Mouse (Mus musculus): Measurements from ENCODE around the gene Cntn3. TPM values are rescaled to one million over a fixed set of nuclear protein-coding genes. Genes with fewer than 3 reads are reported as not detected.

The Cntn3 gene
- polyA plus RNA-seq, 1 experiment from 2014 or later: 0.02 TPM

DNA sequence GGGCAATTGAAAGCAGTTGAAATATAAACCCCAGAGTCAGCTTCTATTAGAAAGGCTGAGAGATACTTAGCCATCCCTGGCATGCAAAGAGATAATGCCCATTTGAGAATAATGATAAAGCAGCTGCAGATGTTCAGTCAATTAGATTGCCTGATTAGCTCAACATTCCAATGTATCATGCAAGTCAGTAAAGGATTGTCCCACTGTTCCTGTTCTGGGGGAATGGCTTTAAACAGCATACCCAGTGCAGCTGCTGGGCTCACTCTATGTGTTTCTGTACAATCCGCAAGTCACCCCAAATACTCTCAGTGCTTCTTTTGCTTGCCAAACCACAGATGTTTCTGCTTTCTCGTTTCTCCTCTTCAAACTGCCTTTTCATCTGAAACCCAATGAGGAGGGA lies 57.7 kb downstream of the Cntn3 start:
- Histone ChIP-seq H3K4me1 (ENCODE audit: insufficient read depth, low read depth, low read length) (no peaks in the 10 kb centered on the region), H3K4me2 (replicated peaks; ENCODE audit: low read depth, low read length) (no peak overlapping the region), H3K36me3 (ENCODE audit: insufficient read depth, low read length) (no peaks in the 10 kb centered on the region), H3K9ac (replicated peaks; ENCODE audit: low read depth) (no peak overlapping the region), H3K9me3 (ENCODE audit: low read length) (no peaks in the 10 kb centered on the region), H3K27ac (ENCODE audit: low read length) (no peak overlapping the region), H3K4me3 (ENCODE audit: low read depth, low read length) (no peak overlapping the region), H3K27me3 (replicated peaks; ENCODE audit: insufficient read depth, low read length) (no peaks in the 10 kb centered on the region)
- DNase-seq (ENCODE audit: low spot score) (no peak), ATAC-seq (no peak)
- WGBS: 66% methylated on average over 2 of the region's 2 CpGs
- TF ChIP-seq EP300 (IDR thresholded peaks at IDR 0.05) (no peak), CTCF (IDR thresholded peaks at IDR 0.05) (no peak)

DNA sequence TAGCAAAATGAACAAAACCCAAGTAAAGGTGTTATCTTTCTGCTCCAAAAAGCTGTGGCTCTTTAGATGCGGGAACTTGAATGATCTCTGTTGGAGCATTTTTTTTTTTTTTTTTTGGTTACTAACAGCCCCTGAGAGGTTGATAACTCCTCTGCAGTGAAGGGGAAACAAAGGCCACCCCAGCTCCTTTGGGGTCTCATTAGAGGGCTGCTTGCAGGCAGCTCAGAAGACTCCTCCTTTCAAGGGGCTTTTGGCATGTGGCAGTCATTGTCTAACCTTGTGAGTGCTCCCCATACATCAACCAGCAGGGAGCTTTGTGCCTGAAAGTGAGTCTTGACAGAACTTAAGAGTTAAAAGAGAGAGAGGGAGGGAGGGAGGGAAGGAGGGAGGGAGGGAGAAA lies 60.8 kb downstream of the Cntn3 start:
- no peak for ATAC-seq
- H3K4me2 ChIP-seq (replicated peaks; ENCODE audit: low read depth, low read length): no peak overlapping the region
- no peak for TF ChIP-seq EP300 (IDR thresholded peaks at IDR 0.05)
- no peak for TF ChIP-seq CTCF (IDR thresholded peaks at IDR 0.05)
- DNase-seq (ENCODE audit: low spot score): no peak
- WGBS: 63% methylated on average over 1 of the region's 1 CpGs
- no peaks in the 10 kb centered on the region for H3K9me3 ChIP-seq (ENCODE audit: low read length)
- no peak overlapping the region for H3K9ac ChIP-seq (replicated peaks; ENCODE audit: low read depth)
- H3K36me3 ChIP-seq (ENCODE audit: insufficient read depth, low read length): no peaks in the 10 kb centered on the region
- no peaks in the 10 kb centered on the region for H3K27me3 ChIP-seq (replicated peaks; ENCODE audit: insufficient read depth, low read length)
- H3K4me3 ChIP-seq (ENCODE audit: low read depth, low read length): no peak overlapping the region
- H3K4me1 ChIP-seq (ENCODE audit: insufficient read depth, low read depth, low read length): no peaks in the 10 kb centered on the region
- H3K27ac ChIP-seq (ENCODE audit: low read length): no peak overlapping the region

- Histone ChIP-seq H3K4me2 (replicated peaks; ENCODE audit: low read depth, low read length) (no peak overlapping the region), H3K36me3 (ENCODE audit: insufficient read depth, low read length) (no peaks in the 10 kb centered on the region), H3K4me1 (ENCODE audit: insufficient read depth, low read depth, low read length) (no peaks in the 10 kb centered on the region), H3K4me3 (ENCODE audit: low read depth, low read length) (no peak overlapping the region), H3K9me3 (ENCODE audit: low read length) (no peaks in the 10 kb centered on the region), H3K27me3 (replicated peaks; ENCODE audit: insufficient read depth, low read length) (no peaks in the 10 kb centered on the region), H3K9ac (replicated peaks; ENCODE audit: low read depth) (no peak overlapping the region), H3K27ac (ENCODE audit: low read length) (no peak overlapping the region)
- no peak for ATAC-seq
- TF ChIP-seq CTCF (IDR thresholded peaks at IDR 0.05): no peak
- no peak for TF ChIP-seq EP300 (IDR thresholded peaks at IDR 0.05)
- no peak for DNase-seq (ENCODE audit: low spot score)
These were observed 87.4 kb downstream of the Cntn3 start for GRCm38 (mm10) chr6:102485509-102485908.

DNA sequence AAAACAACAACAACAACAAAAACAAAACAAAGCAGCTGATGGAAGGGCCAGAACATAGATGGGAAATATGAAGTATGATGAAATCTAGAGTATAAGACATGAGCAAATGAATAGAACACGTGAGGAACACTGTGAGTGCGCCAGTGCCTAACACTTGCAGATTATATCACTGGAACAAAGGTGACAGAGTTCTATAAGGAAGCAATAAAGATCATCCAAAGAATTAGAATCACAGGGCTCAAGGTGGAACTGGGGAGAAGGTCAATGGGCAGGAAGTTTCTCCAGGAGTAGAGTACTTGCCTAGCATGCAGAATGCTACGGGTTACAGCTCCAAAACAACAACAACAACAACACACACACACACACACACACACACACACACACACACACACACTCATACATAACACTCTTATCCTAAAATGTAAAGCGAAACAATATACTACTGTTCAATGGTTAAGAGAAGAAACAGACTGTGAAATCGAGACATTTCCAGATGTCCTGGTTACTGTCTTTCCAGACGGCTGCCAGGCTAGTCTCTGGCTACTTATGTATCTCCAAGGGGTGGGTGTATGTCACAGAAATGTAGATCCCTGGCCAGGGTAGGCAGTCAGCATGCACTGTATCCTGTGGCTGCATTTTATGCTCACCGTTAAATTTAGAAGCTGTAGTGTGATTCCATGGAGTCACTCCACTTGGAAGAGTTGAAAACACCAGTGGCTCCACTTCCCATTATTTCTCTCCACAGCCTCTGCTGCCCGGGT lies 94.4 kb downstream of the Cntn3 start:
- no peaks in the 10 kb centered on the region for H3K27me3 ChIP-seq (replicated peaks; ENCODE audit: insufficient read depth, low read length)
- H3K36me3 ChIP-seq (ENCODE audit: insufficient read depth, low read length): no peaks in the 10 kb centered on the region
- no peak overlapping the region for H3K4me3 ChIP-seq (ENCODE audit: low read depth, low read length)
- no peaks in the 10 kb centered on the region for H3K4me1 ChIP-seq (ENCODE audit: insufficient read depth, low read depth, low read length)
- no peak overlapping the region for H3K4me2 ChIP-seq (replicated peaks; ENCODE audit: low read depth, low read length)
- no peaks in the 10 kb centered on the region for H3K9me3 ChIP-seq (ENCODE audit: low read length)
- H3K27ac ChIP-seq (ENCODE audit: low read length): no peak overlapping the region
- DNase-seq (ENCODE audit: low spot score) (no peak), ATAC-seq (no peak)
- TF ChIP-seq EP300 (IDR thresholded peaks at IDR 0.05) (no peak), CTCF (IDR thresholded peaks at IDR 0.05) (no peak)
- no peak overlapping the region for H3K9ac ChIP-seq (replicated peaks; ENCODE audit: low read depth)
- WGBS: 68% methylated on average over 8 of the region's 8 CpGs

DNA sequence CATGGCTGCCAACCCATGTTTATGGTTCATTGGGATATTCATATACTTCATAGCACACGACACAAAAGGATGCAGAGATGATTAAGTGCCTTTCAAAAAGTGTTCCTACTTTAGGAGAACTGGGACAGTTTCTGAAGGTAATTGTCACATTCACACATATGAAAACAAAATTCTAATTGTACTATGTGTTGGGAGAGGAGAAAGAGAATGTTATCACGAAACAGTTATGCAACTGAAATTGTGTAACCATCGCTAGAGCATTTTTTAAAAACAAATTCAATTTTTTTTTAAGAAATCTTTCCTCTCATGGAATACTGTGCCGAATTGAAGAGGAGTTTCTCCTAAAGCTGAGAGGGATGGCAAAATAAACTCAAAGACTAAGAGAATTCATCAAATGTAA lies 134.5 kb downstream of the Cntn3 start:
- ATAC-seq (no peak), DNase-seq (ENCODE audit: low spot score) (no peak)
- Histone ChIP-seq H3K27ac (ENCODE audit: low read length) (no peak overlapping the region), H3K4me2 (replicated peaks; ENCODE audit: low read depth, low read length) (no peak overlapping the region), H3K4me1 (ENCODE audit: insufficient read depth, low read depth, low read length) (no peaks in the 10 kb centered on the region), H3K9ac (replicated peaks; ENCODE audit: low read depth) (no peak overlapping the region), H3K4me3 (ENCODE audit: low read depth, low read length) (no peak overlapping the region), H3K9me3 (ENCODE audit: low read length) (no peaks in the 10 kb centered on the region), H3K27me3 (replicated peaks; ENCODE audit: insufficient read depth, low read length) (no peaks in the 10 kb centered on the region), H3K36me3 (ENCODE audit: insufficient read depth, low read length) (no peaks in the 10 kb centered on the region)
- 63% methylated on average over 4 of the region's 4 CpGs for WGBS
- TF ChIP-seq CTCF (IDR thresholded peaks at IDR 0.05) (no peak), EP300 (IDR thresholded peaks at IDR 0.05) (no peak)

DNA sequence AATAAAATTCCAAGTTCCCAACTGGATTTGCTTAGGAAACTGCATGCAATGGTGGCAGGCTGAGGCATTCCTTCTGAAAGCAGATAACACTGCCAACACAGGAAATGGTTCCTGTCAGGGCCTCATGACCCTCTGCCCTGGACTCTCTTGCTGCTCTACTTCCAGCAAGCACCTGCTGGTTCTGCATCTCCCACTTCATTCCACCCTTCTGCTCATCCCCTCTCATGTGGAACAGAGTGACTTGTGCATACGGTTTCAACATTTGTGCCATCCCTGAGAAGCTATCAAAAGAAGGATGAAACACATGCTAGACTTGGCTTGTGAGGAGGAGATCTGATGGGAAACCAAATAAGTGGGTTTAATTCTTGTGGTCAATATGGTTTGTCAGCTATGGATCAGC lies 145.4 kb downstream of the Cntn3 start:
- TF ChIP-seq CTCF (IDR thresholded peaks at IDR 0.05): no peak
- no peak for TF ChIP-seq EP300 (IDR thresholded peaks at IDR 0.05)
- no peaks in the 10 kb centered on the region for H3K27me3 ChIP-seq (replicated peaks; ENCODE audit: insufficient read depth, low read length)
- H3K4me2 ChIP-seq (replicated peaks; ENCODE audit: low read depth, low read length): no peak overlapping the region
- DNase-seq (ENCODE audit: low spot score) (no peak), ATAC-seq (no peak)
- H3K9ac ChIP-seq (replicated peaks; ENCODE audit: low read depth): no peak overlapping the region
- no peaks in the 10 kb centered on the region for H3K36me3 ChIP-seq (ENCODE audit: insufficient read depth, low read length)
- no peaks in the 10 kb centered on the region for H3K4me1 ChIP-seq (ENCODE audit: insufficient read depth, low read depth, low read length)
- H3K9me3 ChIP-seq (ENCODE audit: low read length): no peaks in the 10 kb centered on the region
- 76% methylated on average over 1 of the region's 1 CpGs for WGBS
- no peak overlapping the region for H3K27ac ChIP-seq (ENCODE audit: low read length)
- H3K4me3 ChIP-seq (ENCODE audit: low read depth, low read length): no peak overlapping the region

- no peaks in the 10 kb centered on the region for H3K9me3 ChIP-seq (ENCODE audit: low read length)
- H3K27me3 ChIP-seq (replicated peaks; ENCODE audit: insufficient read depth, low read length): no peaks in the 10 kb centered on the region
- H3K4me2 ChIP-seq (replicated peaks; ENCODE audit: low read depth, low read length): no peak overlapping the region
- no peak overlapping the region for H3K27ac ChIP-seq (ENCODE audit: low read length)
- no peak overlapping the region for H3K4me3 ChIP-seq (ENCODE audit: low read depth, low read length)
- H3K9ac ChIP-seq (replicated peaks; ENCODE audit: low read depth): no peak overlapping the region
- H3K4me1 ChIP-seq (ENCODE audit: insufficient read depth, low read depth, low read length): no peaks in the 10 kb centered on the region
- 79% methylated on average over 1 of the region's 1 CpGs for WGBS
- DNase-seq (ENCODE audit: low spot score) (no peak), ATAC-seq (no peak)
- TF ChIP-seq EP300 (IDR thresholded peaks at IDR 0.05): no peak
- H3K36me3 ChIP-seq (ENCODE audit: insufficient read depth, low read length): no peaks in the 10 kb centered on the region
These were observed 151.1 kb downstream of the Cntn3 start for GRCm38 (mm10) chr6:102421781-102422180.
